Mouse (Mus musculus) MEL (cell line): Measurements from ENCODE around the gene Farp1.

Experiments used
- CTCF ChIP-seq, 3 experiments: IDR thresholded peaks in 2 of 3; conservative IDR thresholded peaks in 1 of 3; 2 replicates each; pipeline ENCODE4 v1.5.1; 2011 to 2012; ENCODE audit warnings: low read length in 3 of 3, low read depth in 2 of 3, mild to moderate bottlenecking in 2 of 3, improper control_type of control experiment in 1 of 3, inconsistent platforms in 1 of 3, mixed read lengths in 1 of 3, moderate library complexity in 1 of 3; ENCODE audit not compliant: control insufficient read depth in 1 of 3, insufficient read depth in 1 of 3, poor library complexity in 1 of 3, severe bottlenecking in 1 of 3
- GATA1 ChIP-seq: IDR thresholded peaks from 2 replicates; pipeline ENCODE4 v1.6.1; 2011; ENCODE audit warnings: low read depth, low read length, improper control_type of control experiment
- NELFE ChIP-seq: IDR thresholded peaks from 2 replicates; pipeline ENCODE4 v1.6.1; 2011; ENCODE audit warnings: low read depth, low read length, improper control_type of control experiment
- POLR2A ChIP-seq, 2 experiments: IDR thresholded peaks; 2 replicates each; pipeline ENCODE4 v1.6.1; 2011 to 2012; ENCODE audit warnings: low read length in 2 of 2, mild to moderate bottlenecking in 2 of 2, control low read depth in 1 of 2, improper control_type of control experiment in 1 of 2, low read depth in 1 of 2, moderate library complexity in 1 of 2; ENCODE audit not compliant: control insufficient read depth in 1 of 2, insufficient read depth in 1 of 2, poor library complexity in 1 of 2
- RAD21 ChIP-seq: IDR thresholded peaks from 2 replicates; pipeline ENCODE4 v1.6.1; 2011; ENCODE audit warnings: mild to moderate bottlenecking, low read depth, low read length, improper control_type of control experiment

- no peak for TF ChIP-seq CTCF (IDR thresholded peaks at IDR 0.05 in 2 of 3, conservative IDR thresholded peaks at IDR 0.05 in 1 of 3; ENCODE audit: control insufficient read depth in 1 of 3, insufficient read depth in 1 of 3, low read depth in 2 of 3, low read length in 3 of 3, poor library complexity in 1 of 3, severe bottlenecking in 1 of 3)
- TF ChIP-seq POLR2A (IDR thresholded peaks at IDR 0.05; ENCODE audit: control insufficient read depth in 1 of 2, insufficient read depth in 1 of 2, low read depth in 1 of 2, low read length in 2 of 2, poor library complexity in 1 of 2), result no peak
- TF ChIP-seq NELFE, result no peak
- no peak for TF ChIP-seq RAD21
- no peak for TF ChIP-seq GATA1
Observed at GRCm38 (mm10) chr14:121083352-121083751, 48.4 kb downstream of the Farp1 start.
